Mouse (Mus musculus): Measurements from ENCODE around the gene Gm6592. TPM values are rescaled to one million over a fixed set of nuclear protein-coding genes. Genes with fewer than 3 reads are reported as not detected.

Gm6592 gene
- polyA plus RNA-seq (2012; rRNA removed), result not detected in 2 replicates

DNA sequence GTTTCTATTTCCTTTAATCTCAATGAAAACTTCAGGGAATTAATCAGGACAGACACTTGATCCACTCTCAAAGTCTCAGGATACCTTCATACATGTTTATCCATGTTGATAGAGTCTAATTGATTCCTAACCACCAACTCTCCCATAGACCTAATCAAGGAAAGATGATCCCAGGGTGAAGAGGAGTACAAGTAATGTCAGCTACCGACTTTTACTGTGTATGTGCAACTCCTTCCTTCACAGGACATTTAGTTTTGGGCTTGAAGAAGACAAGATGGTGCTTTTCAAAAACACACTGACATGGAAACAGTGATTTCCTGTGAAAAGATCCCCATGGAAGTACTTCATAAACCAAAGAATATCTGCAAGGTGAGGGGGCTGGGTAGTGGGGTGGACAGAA, at the start of gene Gm6592:
Gm6592 (plus strand) TSS at position 301 of the 400 bp plus-strand sequence.

GRCm38 (mm10) chrX:8803391-8803790, 40.4 kb upstream of the Gm6592 start, which contains the start of gene Ssxb5:
Gene Ssxb5 (plus strand): TSS chrX:8803691.

DNA sequence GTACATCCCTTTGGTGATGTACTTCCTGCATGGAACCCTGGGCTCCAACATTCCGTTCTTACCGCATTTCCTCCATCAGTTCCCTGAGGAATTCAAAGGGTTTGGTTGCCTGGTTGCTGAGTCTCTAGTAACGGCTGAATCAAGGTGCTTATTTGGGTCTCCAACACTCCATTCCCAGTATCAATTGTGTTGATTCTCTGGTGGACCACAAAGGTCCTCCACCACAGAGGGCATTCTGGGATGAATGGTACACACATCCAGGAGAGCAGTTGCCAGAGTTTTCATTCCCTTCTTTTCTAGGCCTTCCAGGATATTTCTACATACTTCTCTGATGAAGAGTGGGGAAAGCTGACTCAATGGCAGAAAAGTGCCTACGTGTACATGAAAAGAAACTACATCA, 30.2 kb downstream of the Gm6592 start, which contains the start of gene Gm5751:
Gm5751 (plus strand) TSS at position 301 of the 400 bp plus-strand sequence.

GRCm38 (mm10) chrX:8892343-8893155, 48.8 kb downstream of the Gm6592 start, which contains the start of gene B630019K06Rik:
Gene B630019K06Rik (plus strand): TSS chrX:8892382.

Other genes with a start within 250 kb of the Gm6592 start
- not detected in 2 replicates for gene Ssxb8, start 153.2 kb upstream of the Gm6592 start, polyA plus RNA-seq (2012; rRNA removed)
- gene Ssx9, start 95.6 kb upstream of the Gm6592 start, polyA plus RNA-seq (2012; rRNA removed), result not detected in 2 replicates
- gene Ssxb5, start 40.3 kb upstream of the Gm6592 start, polyA plus RNA-seq (2012; rRNA removed), result not detected in 2 replicates
- not detected in 2 replicates for gene Gm5751, start 30.3 kb downstream of the Gm6592 start, polyA plus RNA-seq (2012; rRNA removed)
- 0.12 and 0.17 TPM in 2 replicates for gene B630019K06Rik, start 48.4 kb downstream of the Gm6592 start, polyA plus RNA-seq (2012; rRNA removed)
- not detected in 2 replicates for gene Fthl17b, start 119.0 kb downstream of the Gm6592 start, polyA plus RNA-seq (2012; rRNA removed)
- gene Fthl17c, start 132.6 kb downstream of the Gm6592 start, polyA plus RNA-seq (2012; rRNA removed), result not detected in 2 replicates
- not detected in 2 replicates for gene Fthl17d, start 142.8 kb downstream of the Gm6592 start, polyA plus RNA-seq (2012; rRNA removed)
- gene Fthl17e, start 189.5 kb downstream of the Gm6592 start, polyA plus RNA-seq (2012; rRNA removed), result not detected in 2 replicates
- gene Fthl17f, start 219.0 kb downstream of the Gm6592 start, polyA plus RNA-seq (2012; rRNA removed), result not detected in 2 replicates